Mouse (Mus musculus) brain, embryonic 14.5 days (tissue): ENCODE results near the gene Negr1. TPM values are rescaled to one million over a fixed set of nuclear protein-coding genes. Genes with fewer than 3 reads are reported as not detected.

Experiments
- DNase-seq: peaks from one replicate; pipeline ENCODE4 v3.0.0-alpha.2; 2011; ENCODE audit warnings: low read depth
- CTCF ChIP-seq: fragments of 200-500 bp; IDR thresholded peaks from 2 replicates; pipeline ENCODE4 v1.5.1; 2012; ENCODE audit warnings: inconsistent platforms, mild to moderate bottlenecking, moderate library complexity, borderline replicate concordance; ENCODE audit not compliant: insufficient read depth, insufficient read length; ENCODE audit errors: extremely low read depth
- POLR2A ChIP-seq: fragments of 200-500 bp; IDR thresholded peaks from 2 replicates; pipeline ENCODE4 v1.6.1; 2012; ENCODE audit warnings: mild to moderate bottlenecking, inconsistent platforms, borderline replicate concordance; ENCODE audit not compliant: poor library complexity, insufficient read depth, insufficient read length, severe bottlenecking; ENCODE audit errors: extremely low read depth
- polyA plus RNA-seq: library from polyadenylated mRNA; depleted of rRNA; stranded (reverse); fragments of >200 nt; gene quantifications from 2 replicates; pipeline ENCODE4 v1.2.3, GENCODE M21; 2012

Gene Negr1
- polyA plus RNA-seq, 1 experiment, result 61.0 TPM

- no peak for TF ChIP-seq CTCF
- TF ChIP-seq POLR2A, result no peak
- DNase-seq, result no peak
Measured at GRCm38 (mm10) chr3:157192021-157192420, 630.4 kb downstream of the Negr1 start.

- TF ChIP-seq POLR2A, result no peak
- no peak for TF ChIP-seq CTCF
- no peak for DNase-seq
Measured at GRCm38 (mm10) chr3:157193141-157193540, 631.5 kb downstream of the Negr1 start.

- TF ChIP-seq POLR2A, result no peak
- TF ChIP-seq CTCF, result no peak; the same call in 1 of the 2 replicates
- DNase-seq, result no peak
Measured at GRCm38 (mm10) chr3:157198659-157199058, 637.1 kb downstream of the Negr1 start.

GRCm38 (mm10) chr3:157201726-157202125 lies 640.1 kb downstream of the Negr1 start:
- no peak for TF ChIP-seq POLR2A
- TF ChIP-seq CTCF, result no peak

GRCm38 (mm10) chr3:157203573-157203972 lies 642.0 kb downstream of the Negr1 start:
- peak; percentile 49 for DNase-seq

More at GRCm38 (mm10) chr3:157201726-157202125, 640.1 kb downstream of the Negr1 start:
- no peak for DNase-seq

GRCm38 (mm10) chr3:157206752-157207151 lies 645.2 kb downstream of the Negr1 start:
- no peak for TF ChIP-seq POLR2A
- TF ChIP-seq CTCF, result no peak
- no peak for DNase-seq

More at GRCm38 (mm10) chr3:157203573-157203972, 642.0 kb downstream of the Negr1 start:
- TF ChIP-seq CTCF (no peak), POLR2A (no peak)

- no peak for TF ChIP-seq POLR2A
- no peak for TF ChIP-seq CTCF
- peak; percentile 66 for DNase-seq
Measured at GRCm38 (mm10) chr3:157208966-157209365, 647.4 kb downstream of the Negr1 start.

GRCm38 (mm10) chr3:157209386-157209785 lies 647.8 kb downstream of the Negr1 start:
- no peak for TF ChIP-seq POLR2A
- DNase-seq, result no peak

GRCm38 (mm10) chr3:157215937-157216719 lies 654.5 kb downstream of the Negr1 start:
- TF ChIP-seq POLR2A (no peak), CTCF (peak; percentile 23; the same call in 1 of the 2 replicates)
- DNase-seq, result peak; percentile 80

GRCm38 (mm10) chr3:157217794-157218193 lies 656.2 kb downstream of the Negr1 start:
- DNase-seq, result peak; percentile 64
- TF ChIP-seq CTCF, result no peak
- TF ChIP-seq POLR2A, result no peak

GRCm38 (mm10) chr3:157224920-157225319 lies 663.3 kb downstream of the Negr1 start:
- TF ChIP-seq CTCF, result no peak
- peak; percentile 56 for DNase-seq

GRCm38 (mm10) chr3:157232723-157233122 lies 671.1 kb downstream of the Negr1 start:
- TF ChIP-seq POLR2A (no peak), CTCF (peak; percentile 67; the same call in 1 of the 2 replicates)
- DNase-seq, result peak; percentile 84
